Mouse (Mus musculus) mesoderm, embryonic 11.5 days (tissue): ENCODE data around the gene Cyb5r3.

Experiments used
- DNase-seq: peaks from one replicate; pipeline ENCODE4 v3.0.0-alpha.2; 2012; ENCODE audit warnings: low read depth, low spot score

Cyb5r3 gene

GRCm38 (mm10) chr15:83172492-83173429, at the start of gene Cyb5r3:
Gene Cyb5r3 (minus strand): TSS chr15:83172592.
- DNase-seq = no peak

GRCm38 (mm10) chr15:83221721-83222120, 49.3 kb upstream of the Cyb5r3 start:
- DNase-seq = no peak

- no peak for DNase-seq
Observed at GRCm38 (mm10) chr15:83220368-83221013, 48.1 kb upstream of the Cyb5r3 start.

- DNase-seq = peak; percentile 74
Observed at GRCm38 (mm10) chr15:83215322-83216216, 43.2 kb upstream of the Cyb5r3 start.

GRCm38 (mm10) chr15:83210229-83210628, 37.8 kb upstream of the Cyb5r3 start:
- peak; percentile 63 for DNase-seq

- no peak for DNase-seq
Observed at GRCm38 (mm10) chr15:83209719-83210118, 37.3 kb upstream of the Cyb5r3 start.

GRCm38 (mm10) chr15:83209092-83209695, 36.8 kb upstream of the Cyb5r3 start:
- no peak for DNase-seq

- DNase-seq = peak; percentile 64
Observed at GRCm38 (mm10) chr15:83204731-83205451, 32.5 kb upstream of the Cyb5r3 start.

- no peak for DNase-seq
Observed at GRCm38 (mm10) chr15:83202412-83202811, 30.0 kb upstream of the Cyb5r3 start.

GRCm38 (mm10) chr15:83193413-83193812, 21.0 kb upstream of the Cyb5r3 start:
- no peak for DNase-seq

GRCm38 (mm10) chr15:83182351-83182750, 10.0 kb upstream of the Cyb5r3 start:
- no peak for DNase-seq

GRCm38 (mm10) chr15:83181800-83182330, 9.5 kb upstream of the Cyb5r3 start:
- DNase-seq = no peak

- DNase-seq = no peak
Observed at GRCm38 (mm10) chr15:83180004-83180403, 7.6 kb upstream of the Cyb5r3 start.

- DNase-seq = no peak
Observed at GRCm38 (mm10) chr15:83176653-83177052, 4.3 kb upstream of the Cyb5r3 start.

- DNase-seq = no peak
Observed at GRCm38 (mm10) chr15:83173914-83174884, 1.8 kb upstream of the Cyb5r3 start.

- peak; percentile 98 for DNase-seq
Observed at GRCm38 (mm10) chr15:83171712-83172481, 495 bp downstream of the Cyb5r3 start.

GRCm38 (mm10) chr15:83170956-83171659, 1.3 kb downstream of the Cyb5r3 start:
- DNase-seq = no peak
